19 mouse cellular contexts compared by ENCODE assay signal in the genomic region with DNA sequence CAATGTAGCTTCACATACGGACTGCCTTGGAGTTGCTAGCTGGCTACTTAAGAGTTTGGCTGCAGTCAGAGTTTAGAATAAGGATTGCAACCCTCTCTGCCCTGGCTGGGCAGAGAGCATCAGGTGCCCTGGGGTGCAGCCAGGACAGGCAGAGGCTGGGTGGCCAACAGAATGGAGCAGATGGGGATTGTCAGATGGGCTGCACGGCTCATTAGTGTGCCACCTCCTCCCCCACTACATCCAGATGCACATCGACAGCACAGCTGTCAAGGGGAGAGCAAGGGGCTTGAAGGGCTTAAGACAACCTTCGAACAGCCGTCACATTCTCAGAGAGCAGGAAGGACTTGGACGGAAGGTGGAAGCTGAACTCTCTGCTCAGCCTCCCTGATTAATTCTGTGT.
DNase-seq lines count a peak whose midpoint lies in the region; ATAC-seq lines count a peak whose summit lies in the region.
"Had no signal": no experiment of that assay in that cellular context is flagged by ENCODE, and none has a peak within 500 bp of the region (broad histone marks: within the 10 kb centered on the region; RNA-seq: fewer than 3 reads in every experiment).

No protein-coding gene starts in this region.

- H3K27ac ChIP-seq in hindbrain, embryonic 11.5 days (ENCODE audit: low read depth, low read length): no peak overlapping the region
- no peak overlapping the region for H3K27ac ChIP-seq in hindbrain, embryonic 13.5 days
- H3K27ac ChIP-seq in limb, embryonic 13.5 days: no peak overlapping the region
- no peak overlapping the region for H3K27ac ChIP-seq in limb, embryonic 10.5 days
- H3K27ac ChIP-seq in hindbrain, embryonic 15.5 days (replicated peaks): no peak overlapping the region
- H3K27ac ChIP-seq: heart, embryonic 13.5 days had no signal

- no peak overlapping the region for H3K9ac ChIP-seq in hindbrain, embryonic 11.5 days (ENCODE audit: low read depth, low read length)
- no peak overlapping the region for H3K9ac ChIP-seq in hindbrain, embryonic 13.5 days
- no peak overlapping the region for H3K9ac ChIP-seq in limb, embryonic 13.5 days
- no peak overlapping the region for H3K9ac ChIP-seq in hindbrain, embryonic 15.5 days
- H3K9ac ChIP-seq: heart, embryonic 13.5 days; liver, postnatal 0 days had no signal

- H3K9me3 ChIP-seq in hindbrain, embryonic 11.5 days (ENCODE audit: control insufficient read depth, low read length): no peaks in the 10 kb centered on the region
- no peaks in the 10 kb centered on the region for H3K9me3 ChIP-seq in hindbrain, embryonic 13.5 days
- H3K9me3 ChIP-seq in limb, embryonic 13.5 days: no peaks in the 10 kb centered on the region
- H3K9me3 ChIP-seq in limb, embryonic 10.5 days (replicated peaks): no peaks in the 10 kb centered on the region
- H3K9me3 ChIP-seq in hindbrain, embryonic 15.5 days: no peaks in the 10 kb centered on the region
- H3K9me3 ChIP-seq: heart, embryonic 13.5 days; megakaryocyte, embryonic 14.5 days had no signal

- no peaks in the 10 kb centered on the region for H3K36me3 ChIP-seq in hindbrain, embryonic 11.5 days (ENCODE audit: control insufficient read depth, insufficient read depth, low read length)
- H3K36me3 ChIP-seq in hindbrain, embryonic 13.5 days: no peaks in the 10 kb centered on the region
- H3K36me3 ChIP-seq in limb, embryonic 13.5 days: no peaks in the 10 kb centered on the region
- no peaks in the 10 kb centered on the region for H3K36me3 ChIP-seq in limb, embryonic 10.5 days
- no peaks in the 10 kb centered on the region for H3K36me3 ChIP-seq in hindbrain, embryonic 15.5 days
- H3K36me3 ChIP-seq: heart, embryonic 13.5 days had no signal

- peak; percentile 53; the same call in 1 of the 2 replicates for ATAC-seq in hindbrain, embryonic 11.5 days (ENCODE audit: low FRiP score)
- ATAC-seq in hindbrain, embryonic 13.5 days (ENCODE audit: low FRiP score): no peak
- ATAC-seq in limb, embryonic 13.5 days (ENCODE audit: low FRiP score, low read depth): 0 out of 2 replicates have a peak, but pooled peaks have one; percentile 36
- peak; percentile 51 for ATAC-seq in hindbrain, embryonic 15.5 days (ENCODE audit: low FRiP score, low read depth)
- ATAC-seq: activated CD4-positive, CD25-positive, alpha-beta regulatory T cell, adult 4 months; forebrain, embryonic 16.5 days; liver, postnatal 0 days; Patski had no signal

- H3K27me3 ChIP-seq in hindbrain, embryonic 11.5 days (ENCODE audit: control insufficient read depth, insufficient read depth, low read length): no peaks in the 10 kb centered on the region
- H3K27me3 ChIP-seq in hindbrain, embryonic 13.5 days: peaks cover 9% of the 10 kb centered on the region; the same call in 1 of the 2 replicates
- H3K27me3 ChIP-seq in limb, embryonic 13.5 days: no peaks in the 10 kb centered on the region
- H3K27me3 ChIP-seq in limb, embryonic 10.5 days (ENCODE audit: low read depth, poor library complexity, severe bottlenecking): no peaks in the 10 kb centered on the region
- H3K27me3 ChIP-seq in hindbrain, embryonic 15.5 days: no peaks in the 10 kb centered on the region
- H3K27me3 ChIP-seq: heart, embryonic 13.5 days; megakaryocyte, embryonic 14.5 days; Patski had no signal

- H3K4me1 ChIP-seq in hindbrain, embryonic 11.5 days (replicated peaks; ENCODE audit: control insufficient read depth, insufficient read depth, low read length): no peaks in the 10 kb centered on the region
- H3K4me1 ChIP-seq in hindbrain, embryonic 13.5 days (replicated peaks): peaks cover 17% of the 10 kb centered on the region
- H3K4me1 ChIP-seq in limb, embryonic 13.5 days: no peaks in the 10 kb centered on the region
- 0 out of 2 replicates have a peak, but pooled peaks cover 3% of the 10 kb centered on the region for H3K4me1 ChIP-seq in limb, embryonic 10.5 days
- peaks cover 22% of the 10 kb centered on the region for H3K4me1 ChIP-seq in hindbrain, embryonic 15.5 days (replicated peaks)
- H3K4me1 ChIP-seq: megakaryocyte, embryonic 14.5 days had no signal

- 44% methylated on average over 6 of the region's 6 CpGs for WGBS in hindbrain, embryonic 11.5 days
- WGBS in hindbrain, embryonic 13.5 days: 43% methylated on average over 6 of the region's 6 CpGs
- 39% methylated on average over 6 of the region's 6 CpGs for WGBS in limb, embryonic 13.5 days
- WGBS in limb, embryonic 10.5 days: 56% methylated on average over 6 of the region's 6 CpGs
- WGBS in hindbrain, embryonic 15.5 days: 36% methylated on average over 6 of the region's 6 CpGs

- peak; percentile 30 for DNase-seq in hindbrain, embryonic 11.5 days (ENCODE audit: low spot score)
- no peak for DNase-seq in limb, embryonic 10.5 days (ENCODE audit: low spot score)
- DNase-seq in retina, embryonic 14.5 days (ENCODE audit: low spot score): peak; percentile 17
- DNase-seq in natural killer cell, adult 2 months (ENCODE audit: low spot score in 2 of 2): no peak
- DNase-seq: adrenal gland, postnatal 14 days; heart, postnatal 4 days; kidney, adult 2 months; liver; liver, postnatal 0 days; lung, postnatal 14 days; right cerebral cortex, postnatal 25 days had no signal

- no peak overlapping the region for H3K4me3 ChIP-seq in hindbrain, embryonic 11.5 days (ENCODE audit: low read depth, low read length)
- H3K4me3 ChIP-seq in hindbrain, embryonic 13.5 days: no peak overlapping the region
- H3K4me3 ChIP-seq in limb, embryonic 13.5 days: no peak overlapping the region
- no peak overlapping the region for H3K4me3 ChIP-seq in limb, embryonic 10.5 days
- H3K4me3 ChIP-seq in hindbrain, embryonic 15.5 days: no peak overlapping the region
- H3K4me3 ChIP-seq: heart, embryonic 13.5 days; megakaryocyte, embryonic 14.5 days had no signal

- no peak overlapping the region for H3K4me2 ChIP-seq in hindbrain, embryonic 11.5 days (replicated peaks; ENCODE audit: low read depth, low read length)
- H3K4me2 ChIP-seq in hindbrain, embryonic 13.5 days: no peak overlapping the region
- H3K4me2 ChIP-seq in limb, embryonic 13.5 days (replicated peaks): no peak overlapping the region
- H3K4me2 ChIP-seq in hindbrain, embryonic 15.5 days: no peak overlapping the region

Comparison
In these comparisons a context has a peak if more than half of its experiments do, and no peak if none do; other contexts are left out.
1. DNase-seq: peak in hindbrain, embryonic 11.5 days (single experiment) and retina, embryonic 14.5 days (single experiment); none in limb, embryonic 10.5 days (single experiment) and natural killer cell, adult 2 months (0 of 2).